Mouse (Mus musculus): ENCODE results near the gene Bcl2a1b. TPM values are rescaled to one million over a fixed set of nuclear protein-coding genes. Genes with fewer than 3 reads are reported as not detected.
"Not testable (repeated sequence)": the region's sequence is repeated elsewhere in the genome, so short reads cannot be mapped to it uniquely, and the experiment has no call there.

Gene Bcl2a1b
- polyA plus RNA-seq, 1 experiment from 2014 or later, result 2.1 TPM

GRCm38 (mm10) chr9:89210353-89211064 lies 11.5 kb downstream of the Bcl2a1b start, which contains the start of gene Mthfs:
Mthfs (plus strand) TSS chr9:89210676.
- H3K27me3 ChIP-seq (ENCODE audit: insufficient read depth, low read length); H3K4me1 ChIP-seq (replicated peaks; ENCODE audit: insufficient read depth, low read length); H3K36me3 ChIP-seq (ENCODE audit: insufficient read depth, low read length); H3K9ac ChIP-seq (ENCODE audit: low read depth, low read length); H3K9me3 ChIP-seq (replicated peaks; ENCODE audit: low read length): not testable (repeated sequence)
- H3K4me3 ChIP-seq (replicated peaks; ENCODE audit: low read depth, low read length), result peak within 1 kb of the TSS; percentile 26
- peak; percentile 41; the same call in 1 of the 2 replicates for TF ChIP-seq CTCF (IDR thresholded peaks at IDR 0.05; ENCODE audit: low read depth)
- 26% methylated on average over 9 of the region's 12 CpGs for WGBS
- H3K4me2 ChIP-seq (ENCODE audit: low read length), result peak within 1 kb of the TSS; percentile 44
- peak within 1 kb of the TSS; percentile 82 for H3K27ac ChIP-seq
- DNase-seq (ENCODE audit: low spot score) (peak; percentile 23), ATAC-seq (replicated peaks; ENCODE audit: low FRiP score, low read depth) (peak; percentile 68)

GRCm38 (mm10) chr9:89211065-89211858 lies 12.3 kb downstream of the Bcl2a1b start:
- H3K36me3 ChIP-seq (ENCODE audit: insufficient read depth, low read length); H3K9ac ChIP-seq (ENCODE audit: low read depth, low read length); H3K4me1 ChIP-seq (replicated peaks; ENCODE audit: insufficient read depth, low read length); H3K27me3 ChIP-seq (ENCODE audit: insufficient read depth, low read length); H3K9me3 ChIP-seq (replicated peaks; ENCODE audit: low read length): not testable (repeated sequence)
- WGBS, result 9% methylated on average over 5 of the region's 44 CpGs
- Histone ChIP-seq H3K4me3 (replicated peaks; ENCODE audit: low read depth, low read length) (peak overlapping the region; percentile 26), H3K4me2 (ENCODE audit: low read length) (peak overlapping the region; percentile 41), H3K27ac (peak overlapping the region; percentile 82)
- ATAC-seq (replicated peaks; ENCODE audit: low FRiP score, low read depth) (peak; percentile 95), DNase-seq (ENCODE audit: low spot score) (peak; percentile 15)

- H3K9me3 ChIP-seq (replicated peaks; ENCODE audit: low read length), result not testable (repeated sequence)
- WGBS, result 46% methylated on average over 1 of the region's 1 CpGs
These were observed 13.4 kb downstream of the Bcl2a1b start for GRCm38 (mm10) chr9:89212428-89212827.

GRCm38 (mm10) chr9:89218174-89218573 lies 19.2 kb downstream of the Bcl2a1b start:
- H3K9me3 ChIP-seq (replicated peaks; ENCODE audit: low read length); H3K4me2 ChIP-seq (ENCODE audit: low read length); H3K27ac ChIP-seq; H3K9ac ChIP-seq (ENCODE audit: low read depth, low read length); DNase-seq (ENCODE audit: low spot score); H3K4me3 ChIP-seq (replicated peaks; ENCODE audit: low read depth, low read length); H3K4me1 ChIP-seq (replicated peaks; ENCODE audit: insufficient read depth, low read length); H3K36me3 ChIP-seq (ENCODE audit: insufficient read depth, low read length); ATAC-seq (replicated peaks; ENCODE audit: low FRiP score, low read depth); H3K27me3 ChIP-seq (ENCODE audit: insufficient read depth, low read length): not testable (repeated sequence)
- WGBS, result 81% methylated on average over 4 of the region's 4 CpGs

More at GRCm38 (mm10) chr9:89212428-89212827, 13.4 kb downstream of the Bcl2a1b start:
- not testable (repeated sequence) for H3K36me3 ChIP-seq (ENCODE audit: insufficient read depth, low read length); H3K9ac ChIP-seq (ENCODE audit: low read depth, low read length); H3K4me1 ChIP-seq (replicated peaks; ENCODE audit: insufficient read depth, low read length); DNase-seq (ENCODE audit: low spot score); H3K4me3 ChIP-seq (replicated peaks; ENCODE audit: low read depth, low read length); ATAC-seq (replicated peaks; ENCODE audit: low FRiP score, low read depth); H3K4me2 ChIP-seq (ENCODE audit: low read length); H3K27me3 ChIP-seq (ENCODE audit: insufficient read depth, low read length); H3K27ac ChIP-seq
- TF ChIP-seq CTCF (IDR thresholded peaks at IDR 0.05; ENCODE audit: low read depth), result peak; percentile 41; the same call in 1 of the 2 replicates

- H3K4me2 ChIP-seq (ENCODE audit: low read length); H3K4me3 ChIP-seq (replicated peaks; ENCODE audit: low read depth, low read length); DNase-seq (ENCODE audit: low spot score); H3K4me1 ChIP-seq (replicated peaks; ENCODE audit: insufficient read depth, low read length); H3K36me3 ChIP-seq (ENCODE audit: insufficient read depth, low read length); H3K27me3 ChIP-seq (ENCODE audit: insufficient read depth, low read length); H3K27ac ChIP-seq; H3K9ac ChIP-seq (ENCODE audit: low read depth, low read length); ATAC-seq (replicated peaks; ENCODE audit: low FRiP score, low read depth); H3K9me3 ChIP-seq (replicated peaks; ENCODE audit: low read length): not testable (repeated sequence)
- 98% methylated on average over 3 of the region's 4 CpGs for WGBS
These were observed 20.7 kb downstream of the Bcl2a1b start for GRCm38 (mm10) chr9:89219668-89220067.

GRCm38 (mm10) chr9:89220704-89221287 lies 21.8 kb downstream of the Bcl2a1b start:
- H3K9me3 ChIP-seq (replicated peaks; ENCODE audit: low read length); H3K36me3 ChIP-seq (ENCODE audit: insufficient read depth, low read length); H3K9ac ChIP-seq (ENCODE audit: low read depth, low read length); H3K27ac ChIP-seq; DNase-seq (ENCODE audit: low spot score); H3K27me3 ChIP-seq (ENCODE audit: insufficient read depth, low read length); H3K4me3 ChIP-seq (replicated peaks; ENCODE audit: low read depth, low read length); ATAC-seq (replicated peaks; ENCODE audit: low FRiP score, low read depth); H3K4me2 ChIP-seq (ENCODE audit: low read length); H3K4me1 ChIP-seq (replicated peaks; ENCODE audit: insufficient read depth, low read length): not testable (repeated sequence)
- WGBS, result 68% methylated on average over 6 of the region's 6 CpGs

Measured in kidney, postnatal 0 days (tissue).